Mouse (Mus musculus) lung, postnatal 36 days (tissue): Measurements from ENCODE around the gene Noto.

Source experiments
- DNase-seq: peaks from one replicate; pipeline ENCODE4 v3.0.0; 2022; ENCODE audit warnings: mixed read lengths

The Noto gene

GRCm38 (mm10) chr6:85478416-85478815, 54.7 kb downstream of the Noto start:
- DNase-seq: no peak
